Mouse (Mus musculus) retina, postnatal 1 day (tissue): ENCODE results near the gene Spata21.
"Not testable (repeated sequence)": the region's sequence is repeated elsewhere in the genome, so short reads cannot be mapped to it uniquely, and the experiment has no call there.

Experiments
- DNase-seq: peaks from one replicate; pipeline ENCODE4 v3.0.0-alpha.2; 2012

The Spata21 gene

GRCm38 (mm10) chr4:141131531-141132061 is 43.5 kb downstream of the Spata21 start:
- no peak for DNase-seq

GRCm38 (mm10) chr4:141132191-141132590 is 44.1 kb downstream of the Spata21 start:
- no peak for DNase-seq

- DNase-seq, result no peak
Observed at GRCm38 (mm10) chr4:141133227-141133626, 45.1 kb downstream of the Spata21 start.

GRCm38 (mm10) chr4:141134031-141134441 is 45.9 kb downstream of the Spata21 start:
- no peak for DNase-seq

- DNase-seq, result no peak
Observed at GRCm38 (mm10) chr4:141134751-141135530, 46.8 kb downstream of the Spata21 start.

GRCm38 (mm10) chr4:141136126-141136525 is 48.0 kb downstream of the Spata21 start:
- DNase-seq, result no peak

- not testable (repeated sequence) for DNase-seq
Observed at GRCm38 (mm10) chr4:141137740-141138139, 49.6 kb downstream of the Spata21 start.

- DNase-seq, result no peak
Observed at GRCm38 (mm10) chr4:141138425-141139115, 50.4 kb downstream of the Spata21 start.

GRCm38 (mm10) chr4:141139116-141139970 is 51.2 kb downstream of the Spata21 start, which contains the start of gene Szrd1:
TSS of gene Szrd1 (minus strand) at chr4:141139775.
- DNase-seq, result peak; percentile 99

- not testable (repeated sequence) for DNase-seq
Observed at GRCm38 (mm10) chr4:141140354-141140753, 52.2 kb downstream of the Spata21 start.

GRCm38 (mm10) chr4:141140967-141141366 is 52.8 kb downstream of the Spata21 start:
- DNase-seq, result no peak

- peak; percentile 77 for DNase-seq
Observed at GRCm38 (mm10) chr4:141142285-141142811, 54.2 kb downstream of the Spata21 start.

GRCm38 (mm10) chr4:141145124-141145523 is 57.0 kb downstream of the Spata21 start:
- DNase-seq, result not testable (repeated sequence)

- no peak for DNase-seq
Observed at GRCm38 (mm10) chr4:141146491-141147033, 58.4 kb downstream of the Spata21 start.

GRCm38 (mm10) chr4:141147112-141148008 is 59.2 kb downstream of the Spata21 start, which contains the start of gene Fbxo42:
TSS of gene Fbxo42 (plus strand) at chr4:141147913.
- DNase-seq, result peak; percentile 96

- no peak for DNase-seq
Observed at GRCm38 (mm10) chr4:141148009-141148801, 60.1 kb downstream of the Spata21 start.

- no peak for DNase-seq
Observed at GRCm38 (mm10) chr4:141149116-141149515, 61.0 kb downstream of the Spata21 start.

GRCm38 (mm10) chr4:141157485-141157884 is 69.4 kb downstream of the Spata21 start:
- no peak for DNase-seq

GRCm38 (mm10) chr4:141158609-141159008 is 70.5 kb downstream of the Spata21 start:
- DNase-seq, result no peak

- no peak for DNase-seq
Observed at GRCm38 (mm10) chr4:141159093-141159492, 71.0 kb downstream of the Spata21 start.
